Mouse (Mus musculus) lung, postnatal 0 days (tissue): ENCODE measurements at regions not wholly inside any gene's neighbourhood (a gene's known extent, or its start where the extent isn't known, plus 50 kb on each side); places are given as distances from the start of the nearest gene placed in this dataset.

ENCODE experiments used
- ATAC-seq: fragments of 200-750 bp; cut with Nextera tagmentation; 2 replicates; pipeline ENCODE4 v1.8.0; 2017; ENCODE audit warnings: moderate library complexity
- DNase-seq: peaks from one replicate; pipeline ENCODE4 v3.0.0-alpha.2; 2016; ENCODE audit warnings: low spot score
- H3K27ac ChIP-seq: fragments of 300-500 bp; sonication (generic); 2 replicates; pipeline ENCODE4 v1.5.1; 2014; ENCODE audit warnings: antibody characterized with exemption, mild to moderate bottlenecking, low read length, mixed read lengths
- H3K27me3 ChIP-seq: fragments of 300-500 bp; sonication (generic); replicated peaks from 2 replicates; pipeline ENCODE4 v1.6.1; 2014; ENCODE audit warnings: low read length, mixed read lengths; ENCODE audit not compliant: insufficient read depth
- H3K36me3 ChIP-seq: fragments of 300-500 bp; sonication (generic); 2 replicates; pipeline ENCODE4 v1.6.1; 2014; ENCODE audit warnings: low read length, mixed read lengths; ENCODE audit not compliant: insufficient read depth
- H3K4me1 ChIP-seq: fragments of 300-500 bp; sonication (generic); 2 replicates; pipeline ENCODE4 v1.6.1; 2014; ENCODE audit warnings: antibody characterized with exemption, low read depth, low read length, mixed read lengths; ENCODE audit not compliant: insufficient read depth
- H3K4me2 ChIP-seq: fragments of 300-500 bp; sonication (generic); replicated peaks from 2 replicates; pipeline ENCODE4 v1.6.1; 2014; ENCODE audit warnings: low read depth, mild to moderate bottlenecking, low read length, moderate library complexity, mixed read lengths
- H3K4me3 ChIP-seq: fragments of 300-500 bp; sonication (generic); 2 replicates; pipeline ENCODE4 v1.5.1; 2014; ENCODE audit warnings: low read depth, low read length
- H3K9ac ChIP-seq: fragments of 300-500 bp; sonication (generic); replicated peaks from 2 replicates; pipeline ENCODE4 v1.6.1; 2014; ENCODE audit warnings: low read depth, mild to moderate bottlenecking
- H3K9me3 ChIP-seq: fragments of 300-500 bp; sonication (generic); 2 replicates; pipeline ENCODE4 v1.6.1; 2016; ENCODE audit warnings: low read length, mixed read lengths
- CTCF ChIP-seq: IDR thresholded peaks from 2 replicates; pipeline ENCODE4 v1.5.1; 2016; ENCODE audit warnings: antibody characterized with exemption, mild to moderate bottlenecking
- EP300 ChIP-seq: IDR thresholded peaks from 2 replicates; pipeline ENCODE4 v1.6.1; 2016; ENCODE audit warnings: antibody characterized with exemption, mild to moderate bottlenecking, control low read depth
- WGBS: fragments of 180-500 bp; shearing (Covaris S2); extraction: QIAGEN DNeasy Blood & Tissue Kit; methylation state at CpG from one replicate; pipeline ENCODE4 v1.1.7; 2014; 5-methylcytosine and 5-hydroxymethylcytosine counted together

GRCm38 (mm10) chr10:42086691-42087090 is 68.4 kb upstream of the Armc2 start:
- no peak overlapping the region for H3K4me2 ChIP-seq
- H3K27me3 ChIP-seq = no peaks in the 10 kb centered on the region
- H3K4me1 ChIP-seq = peaks cover 19% of the 10 kb centered on the region
- DNase-seq (no peak), ATAC-seq (no peak)
- no peak overlapping the region for H3K9ac ChIP-seq
- H3K4me3 ChIP-seq = no peak overlapping the region
- TF ChIP-seq CTCF = no peak
- H3K27ac ChIP-seq = 0 out of 2 replicates have a peak overlapping the region, but pooled peaks have one; percentile 14
- H3K9me3 ChIP-seq = no peaks in the 10 kb centered on the region
- no peaks in the 10 kb centered on the region for H3K36me3 ChIP-seq
- 87% methylated on average over 10 of the region's 10 CpGs for WGBS

DNA sequence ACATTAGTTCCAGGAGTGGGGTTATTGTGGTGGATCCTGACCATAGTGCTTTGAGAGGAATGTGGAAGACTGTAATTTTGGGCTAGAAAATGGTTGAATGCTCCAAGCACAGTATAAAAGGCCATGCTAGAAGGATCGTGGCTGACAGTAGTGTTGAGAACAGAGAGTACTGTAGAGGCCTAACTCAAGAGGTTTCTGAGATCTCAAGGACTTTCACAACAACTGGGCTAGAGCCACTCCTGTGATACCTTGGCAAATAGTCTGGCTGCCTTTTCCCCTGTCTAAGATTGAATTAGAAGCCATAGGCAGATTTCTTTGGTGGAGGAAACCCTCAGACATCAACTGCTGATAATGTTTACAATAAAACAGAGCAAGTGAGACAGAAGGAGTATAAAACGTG is 67.1 kb upstream of the Armc2 start:
- Histone ChIP-seq H3K27me3 (no peaks in the 10 kb centered on the region), H3K36me3 (no peaks in the 10 kb centered on the region), H3K4me3 (no peak overlapping the region), H3K4me2 (no peak overlapping the region), H3K9me3 (no peaks in the 10 kb centered on the region), H3K9ac (no peak overlapping the region), H3K27ac (peak overlapping the region; percentile 85), H3K4me1 (peaks cover 19% of the 10 kb centered on the region)
- 49% methylated on average over 2 of the region's 2 CpGs for WGBS
- peak; percentile 83 for ATAC-seq
- DNase-seq = peak; percentile 87
- TF ChIP-seq CTCF (no peak), EP300 (peak; percentile 98)

GRCm38 (mm10) chr10:42082227-42082840 is 64.1 kb upstream of the Armc2 start:
- no peaks in the 10 kb centered on the region for H3K9me3 ChIP-seq
- H3K27me3 ChIP-seq = no peaks in the 10 kb centered on the region
- H3K4me1 ChIP-seq = no peaks in the 10 kb centered on the region
- TF ChIP-seq EP300 (peak; percentile 75), CTCF (no peak)
- ATAC-seq (no peak), DNase-seq (no peak)
- 30% methylated on average over 7 of the region's 7 CpGs for WGBS
- no peak overlapping the region for H3K4me3 ChIP-seq
- no peak overlapping the region for H3K9ac ChIP-seq
- H3K4me2 ChIP-seq = no peak overlapping the region
- no peaks in the 10 kb centered on the region for H3K36me3 ChIP-seq
- no peak overlapping the region for H3K27ac ChIP-seq

- Histone ChIP-seq H3K4me3 (no peak overlapping the region), H3K27ac (no peak overlapping the region), H3K9ac (no peak overlapping the region), H3K4me2 (no peak overlapping the region), H3K4me1 (no peaks in the 10 kb centered on the region), H3K27me3 (no peaks in the 10 kb centered on the region), H3K36me3 (no peaks in the 10 kb centered on the region), H3K9me3 (no peaks in the 10 kb centered on the region)
- no peak for DNase-seq
- TF ChIP-seq EP300 = no peak
- TF ChIP-seq CTCF = no peak
- ATAC-seq = no peak
Measured at GRCm38 (mm10) chr10:42079775-42080174, 61.5 kb upstream of the Armc2 start.

DNA sequence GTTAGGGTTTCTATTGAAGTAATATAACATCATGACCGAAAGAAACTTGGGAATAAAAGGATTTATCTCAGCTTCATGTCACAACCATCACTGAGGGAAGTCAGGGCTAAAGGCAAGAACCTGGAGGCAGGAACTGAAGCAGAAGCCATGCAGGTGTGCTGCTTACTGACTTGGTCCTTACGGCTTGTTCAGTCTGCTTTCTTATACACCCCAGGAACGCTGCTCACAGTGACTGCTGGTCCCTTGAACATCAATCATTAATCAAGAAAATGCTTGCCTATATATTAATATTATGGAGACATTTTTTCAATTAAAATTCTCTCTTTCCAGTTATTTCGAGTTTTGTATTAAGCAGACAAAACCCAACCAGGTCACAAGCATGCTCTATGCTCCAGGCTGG is 58.5 kb upstream of the Armc2 start:
- Histone ChIP-seq H3K4me2 (no peak overlapping the region), H3K4me1 (peaks cover 3% of the 10 kb centered on the region; the same call in 1 of the 2 replicates), H3K9ac (no peak overlapping the region), H3K27me3 (no peaks in the 10 kb centered on the region), H3K27ac (no peak overlapping the region), H3K36me3 (no peaks in the 10 kb centered on the region), H3K4me3 (no peak overlapping the region), H3K9me3 (no peaks in the 10 kb centered on the region)
- DNase-seq = no peak
- ATAC-seq = no peak
- WGBS = 78% methylated on average over 4 of the region's 4 CpGs
- TF ChIP-seq EP300 (no peak), CTCF (no peak)

GRCm38 (mm10) chr10:42075545-42075944 is 57.3 kb upstream of the Armc2 start:
- DNase-seq (no peak), ATAC-seq (no peak)
- Histone ChIP-seq H3K27me3 (no peaks in the 10 kb centered on the region), H3K9ac (no peak overlapping the region), H3K4me1 (peaks cover 3% of the 10 kb centered on the region; the same call in 1 of the 2 replicates), H3K27ac (no peak overlapping the region), H3K9me3 (no peaks in the 10 kb centered on the region), H3K36me3 (no peaks in the 10 kb centered on the region), H3K4me2 (no peak overlapping the region), H3K4me3 (no peak overlapping the region)
- TF ChIP-seq EP300 (no peak), CTCF (no peak)
- 52% methylated on average over 6 of the region's 6 CpGs for WGBS

GRCm38 (mm10) chr10:42072758-42073157 is 54.5 kb upstream of the Armc2 start:
- Histone ChIP-seq H3K27me3 (no peaks in the 10 kb centered on the region), H3K27ac (peak overlapping the region; percentile 76), H3K36me3 (no peaks in the 10 kb centered on the region), H3K4me3 (no peak overlapping the region), H3K4me2 (peak overlapping the region; percentile 28), H3K9me3 (no peaks in the 10 kb centered on the region), H3K9ac (no peak overlapping the region), H3K4me1 (peaks cover 3% of the 10 kb centered on the region; the same call in 1 of the 2 replicates)
- 24% methylated on average over 9 of the region's 9 CpGs for WGBS
- peak; percentile 94 for DNase-seq
- ATAC-seq = peak; percentile 92
- TF ChIP-seq CTCF (peak; percentile 28), EP300 (peak; percentile 95)
